Mouse (Mus musculus): ENCODE data around the gene Aars2.

Gene Aars2

GRCm38 (mm10) chr17:45542705-45543104, 36.1 kb downstream of the Aars2 start:
- no peak for DNase-seq (ENCODE audit: low read depth)

GRCm38 (mm10) chr17:45543115-45543514, 36.5 kb downstream of the Aars2 start:
- no peak for DNase-seq (ENCODE audit: low read depth)

GRCm38 (mm10) chr17:45544001-45544872, 37.6 kb downstream of the Aars2 start:
- no peak for DNase-seq (ENCODE audit: low read depth)

GRCm38 (mm10) chr17:45544873-45545277, 38.2 kb downstream of the Aars2 start:
- DNase-seq (ENCODE audit: low read depth): no peak

GRCm38 (mm10) chr17:45545278-45545961, 38.8 kb downstream of the Aars2 start:
- no peak for DNase-seq (ENCODE audit: low read depth)

GRCm38 (mm10) chr17:45546941-45547340, 40.3 kb downstream of the Aars2 start:
- DNase-seq (ENCODE audit: low read depth): no peak

- DNase-seq (ENCODE audit: low read depth): no peak
Measured at GRCm38 (mm10) chr17:45547461-45548190, 41.0 kb downstream of the Aars2 start.

- no peak for DNase-seq (ENCODE audit: low read depth)
Measured at GRCm38 (mm10) chr17:45548541-45549512, 42.2 kb downstream of the Aars2 start.

- no peak for DNase-seq (ENCODE audit: low read depth)
Measured at GRCm38 (mm10) chr17:45549617-45550181, 43.1 kb downstream of the Aars2 start, which contains the start of gene Tmem151b. Tmem151b (minus strand) TSS chr17:45549677.

GRCm38 (mm10) chr17:45550253-45550652, 43.6 kb downstream of the Aars2 start:
- DNase-seq (ENCODE audit: low read depth): no peak

GRCm38 (mm10) chr17:45551249-45551796, 44.7 kb downstream of the Aars2 start:
- DNase-seq (ENCODE audit: low read depth): no peak

GRCm38 (mm10) chr17:45551816-45552451, 45.3 kb downstream of the Aars2 start:
- peak; percentile 85 for DNase-seq (ENCODE audit: low read depth)

- no peak for DNase-seq (ENCODE audit: low read depth)
Measured at GRCm38 (mm10) chr17:45553065-45553464, 46.4 kb downstream of the Aars2 start.

GRCm38 (mm10) chr17:45554420-45554819, 47.8 kb downstream of the Aars2 start:
- DNase-seq (ENCODE audit: low read depth): peak; percentile 71

- peak; percentile 94 for DNase-seq (ENCODE audit: low read depth)
Measured at GRCm38 (mm10) chr17:45555452-45556106, 48.9 kb downstream of the Aars2 start, which contains the start of gene Nfkbie. Nfkbie (plus strand) TSS chr17:45555703.

GRCm38 (mm10) chr17:45556107-45556489, 49.5 kb downstream of the Aars2 start:
- DNase-seq (ENCODE audit: low read depth): no peak

GRCm38 (mm10) chr17:45556514-45557245, 50.0 kb downstream of the Aars2 start:
- DNase-seq (ENCODE audit: low read depth): peak; percentile 46

- no peak for DNase-seq (ENCODE audit: low read depth)
Measured at GRCm38 (mm10) chr17:45557246-45557824, 50.7 kb downstream of the Aars2 start.
